Mouse (Mus musculus): ENCODE measurements around the gene Stxbp2.

The Stxbp2 gene

GRCm38 (mm10) chr8:3676131-3676992 lies 45.6 kb downstream of the Stxbp2 start, which contains the start of gene Trappc5:
Trappc5 (plus strand) TSS chr8:3676299.
- in situ Hi-C loops (cut with MboI; ENCODE audit: low pct_unique_long_range_greater_than_20kb in 1 of 2, low sequenced_read_pairs in 2 of 2, unreplicated experiment in 1 of 2): no loop called here

DNA sequence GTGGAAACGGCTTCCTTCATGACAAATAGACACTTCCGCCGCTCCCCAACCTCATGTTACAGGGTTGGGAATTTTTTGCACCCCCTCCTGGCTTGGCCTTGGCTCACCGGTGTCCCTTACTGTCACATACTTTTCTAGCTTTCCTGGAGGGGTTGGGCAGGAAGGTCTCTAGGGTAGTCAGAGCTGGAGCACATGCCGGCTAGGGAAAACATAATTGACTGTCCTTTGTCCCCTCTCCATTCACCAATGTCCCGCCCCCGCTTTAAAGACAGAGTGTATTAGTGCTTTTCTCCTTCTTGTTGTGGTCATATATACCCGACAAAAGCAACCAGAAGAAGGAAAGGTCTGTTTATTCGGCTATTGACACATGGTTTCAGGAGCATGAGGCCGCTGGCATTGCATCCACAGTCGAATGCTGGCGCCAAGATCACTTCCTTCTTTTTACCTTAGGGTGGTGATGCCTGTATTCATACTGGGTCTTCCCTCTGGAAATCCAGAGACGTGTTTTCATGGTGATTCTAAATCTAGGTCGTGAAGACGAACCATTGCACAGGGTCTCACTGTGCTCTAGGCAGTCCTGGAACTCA lies 46.3 kb downstream of the Stxbp2 start:
- in situ Hi-C loops (cut with MboI; ENCODE audit: low pct_unique_long_range_greater_than_20kb in 1 of 2, low sequenced_read_pairs in 2 of 2, unreplicated experiment in 1 of 2): no loop called here

- in situ Hi-C loops (cut with MboI; ENCODE audit: low pct_unique_long_range_greater_than_20kb in 1 of 2, low sequenced_read_pairs in 2 of 2, unreplicated experiment in 1 of 2): no loop called here
Measured at GRCm38 (mm10) chr8:3678831-3679230, 48.1 kb downstream of the Stxbp2 start.

- in situ Hi-C loops (cut with MboI; ENCODE audit: low pct_unique_long_range_greater_than_20kb in 1 of 2, low sequenced_read_pairs in 2 of 2, unreplicated experiment in 1 of 2): no loop called here
Measured at GRCm38 (mm10) chr8:3679236-3679635, 48.5 kb downstream of the Stxbp2 start.

GRCm38 (mm10) chr8:3679656-3680055 lies 48.9 kb downstream of the Stxbp2 start:
- in situ Hi-C loops (cut with MboI; ENCODE audit: low pct_unique_long_range_greater_than_20kb in 1 of 2, low sequenced_read_pairs in 2 of 2, unreplicated experiment in 1 of 2): no loop called here

- in situ Hi-C loops (cut with MboI; ENCODE audit: low pct_unique_long_range_greater_than_20kb in 1 of 2, low sequenced_read_pairs in 2 of 2, unreplicated experiment in 1 of 2): no loop called here
Measured at GRCm38 (mm10) chr8:3682435-3682834, 51.7 kb downstream of the Stxbp2 start.

DNA sequence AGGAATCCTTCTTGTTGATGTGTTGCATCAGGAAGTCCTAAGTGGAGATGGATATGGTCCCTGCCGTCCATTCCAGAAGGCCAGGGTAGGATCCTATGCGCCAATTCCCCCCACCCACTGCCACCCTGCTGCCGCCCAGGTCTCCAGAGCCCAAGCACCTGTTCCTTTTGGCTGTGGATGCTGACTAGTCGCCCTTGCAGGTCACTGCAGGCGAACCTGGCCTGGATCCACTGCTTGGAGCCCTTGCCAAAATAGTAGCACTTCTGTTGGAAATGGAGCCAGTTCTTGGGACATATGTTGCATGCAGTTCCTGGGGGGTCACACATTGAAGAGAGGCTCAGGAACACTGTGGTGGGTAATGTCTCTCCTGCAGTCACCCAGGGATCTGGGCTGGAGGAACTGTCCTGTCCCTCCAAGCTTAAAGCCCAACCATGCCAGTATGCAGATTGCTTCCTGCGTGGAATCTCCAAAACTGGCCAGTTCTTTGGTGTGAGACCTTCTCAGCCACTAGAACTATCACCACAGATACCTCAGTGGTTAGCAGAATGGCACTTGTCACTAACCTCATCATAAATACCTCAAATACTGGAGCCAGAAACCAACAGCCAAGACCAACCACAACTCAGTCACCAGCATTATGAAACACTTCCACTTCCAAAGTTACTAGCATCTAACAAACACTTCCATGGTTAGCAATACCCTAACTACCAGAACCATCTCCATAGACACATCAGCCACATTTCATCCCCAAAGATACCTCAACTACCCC lies 52.8 kb downstream of the Stxbp2 start:
- in situ Hi-C loops (cut with MboI; ENCODE audit: low pct_unique_long_range_greater_than_20kb in 1 of 2, low sequenced_read_pairs in 2 of 2, unreplicated experiment in 1 of 2): no loop called here

- in situ Hi-C loops (cut with MboI; ENCODE audit: low pct_unique_long_range_greater_than_20kb in 1 of 2, low sequenced_read_pairs in 2 of 2, unreplicated experiment in 1 of 2): no loop called here
Measured at GRCm38 (mm10) chr8:3684530-3684929, 53.8 kb downstream of the Stxbp2 start.

GRCm38 (mm10) chr8:3685422-3685821 lies 54.7 kb downstream of the Stxbp2 start:
- in situ Hi-C loops (cut with MboI; ENCODE audit: low pct_unique_long_range_greater_than_20kb in 1 of 2, low sequenced_read_pairs in 2 of 2, unreplicated experiment in 1 of 2): no loop called here

DNA sequence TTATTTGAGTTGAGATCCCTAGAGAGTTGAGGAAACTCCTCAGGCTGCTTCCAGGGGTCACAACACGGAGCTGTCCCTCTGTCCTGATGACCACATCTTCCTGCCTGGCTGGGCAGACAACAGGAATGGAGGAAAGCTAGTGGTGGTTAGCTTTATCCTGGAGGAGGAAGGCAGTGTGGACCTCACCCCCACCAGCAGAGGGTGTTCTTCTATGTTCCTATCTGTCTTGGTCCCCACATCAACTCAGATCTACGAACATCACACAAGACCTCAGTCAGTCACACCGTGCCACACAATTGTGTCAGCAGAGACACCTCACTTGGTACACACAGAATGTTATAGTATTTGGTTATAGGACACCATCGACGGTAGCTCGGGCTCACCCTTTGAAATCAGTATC lies 56.8 kb downstream of the Stxbp2 start:
- in situ Hi-C loops (cut with MboI; ENCODE audit: low pct_unique_long_range_greater_than_20kb in 1 of 2, low sequenced_read_pairs in 2 of 2, unreplicated experiment in 1 of 2): no loop called here

DNA sequence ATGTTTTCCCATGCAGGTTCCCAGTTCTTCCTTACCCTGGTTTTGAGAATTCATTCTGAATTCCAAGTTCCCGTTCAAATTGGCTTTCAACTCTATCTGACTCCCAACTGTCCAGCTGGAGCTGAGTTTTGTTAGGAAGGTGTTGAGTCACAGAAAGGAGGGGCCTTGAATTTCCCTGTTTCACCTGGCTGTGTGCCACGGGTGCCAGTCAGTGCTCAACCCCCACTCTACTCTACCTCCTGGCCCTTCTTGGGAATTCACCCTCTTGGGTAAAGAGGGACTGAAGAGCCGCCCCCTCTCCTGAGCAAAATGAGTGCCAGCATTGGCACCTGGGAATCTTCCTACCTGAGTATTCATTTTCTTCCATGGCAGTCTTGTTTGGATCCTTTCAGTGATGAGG lies 60.0 kb downstream of the Stxbp2 start:
- in situ Hi-C loops (cut with MboI; ENCODE audit: low pct_unique_long_range_greater_than_20kb in 1 of 2, low sequenced_read_pairs in 2 of 2, unreplicated experiment in 1 of 2): no loop called here

Measured in mouse embryonic stem cell (cell line).